Mouse (Mus musculus): ENCODE measurements around the gene Nucks1. TPM values are rescaled to one million over a fixed set of nuclear protein-coding genes. Genes with fewer than 3 reads are reported as not detected.

Nucks1 gene
- polyA plus RNA-seq, 1 experiment: 32.7 TPM

- TF ChIP-seq GATA1 (IDR thresholded peaks at IDR 0.05; ENCODE audit: low read length): no peak
Measured at GRCm38 (mm10) chr1:131905497-131905896, 4.8 kb upstream of the Nucks1 start.

GRCm38 (mm10) chr1:131908456-131908855 lies 1.9 kb upstream of the Nucks1 start:
- TF ChIP-seq GATA1 (IDR thresholded peaks at IDR 0.05; ENCODE audit: low read length): no peak

- no peak for TF ChIP-seq GATA1 (IDR thresholded peaks at IDR 0.05; ENCODE audit: low read length)
Measured at GRCm38 (mm10) chr1:131910674-131911558, 582 bp downstream of the Nucks1 start.

- TF ChIP-seq GATA1 (IDR thresholded peaks at IDR 0.05; ENCODE audit: low read length): no peak
Measured at GRCm38 (mm10) chr1:131917634-131918033, 7.3 kb downstream of the Nucks1 start.

GRCm38 (mm10) chr1:131919052-131919451 lies 8.7 kb downstream of the Nucks1 start:
- TF ChIP-seq GATA1 (IDR thresholded peaks at IDR 0.05; ENCODE audit: low read length): no peak

- TF ChIP-seq GATA1 (IDR thresholded peaks at IDR 0.05; ENCODE audit: low read length): no peak
Measured at GRCm38 (mm10) chr1:131922100-131922499, 11.8 kb downstream of the Nucks1 start.

GRCm38 (mm10) chr1:131933471-131933870 lies 23.1 kb downstream of the Nucks1 start:
- TF ChIP-seq GATA1 (IDR thresholded peaks at IDR 0.05; ENCODE audit: low read length): no peak

- no peak for TF ChIP-seq GATA1 (IDR thresholded peaks at IDR 0.05; ENCODE audit: low read length)
Measured at GRCm38 (mm10) chr1:131937659-131938305, 27.4 kb downstream of the Nucks1 start.

GRCm38 (mm10) chr1:131938811-131939210 lies 28.5 kb downstream of the Nucks1 start:
- TF ChIP-seq GATA1 (IDR thresholded peaks at IDR 0.05; ENCODE audit: low read length): no peak

GRCm38 (mm10) chr1:131940711-131941244 lies 30.4 kb downstream of the Nucks1 start:
- no peak for TF ChIP-seq GATA1 (IDR thresholded peaks at IDR 0.05; ENCODE audit: low read length)

- TF ChIP-seq GATA1 (IDR thresholded peaks at IDR 0.05; ENCODE audit: low read length): no peak
Measured at GRCm38 (mm10) chr1:131941501-131941900, 31.2 kb downstream of the Nucks1 start.

- peak; percentile 100 for TF ChIP-seq GATA1 (IDR thresholded peaks at IDR 0.05; ENCODE audit: low read length)
Measured at GRCm38 (mm10) chr1:131942621-131943590, 32.6 kb downstream of the Nucks1 start.

GRCm38 (mm10) chr1:131945674-131946440 lies 35.5 kb downstream of the Nucks1 start:
- no peak for TF ChIP-seq GATA1 (IDR thresholded peaks at IDR 0.05; ENCODE audit: low read length)

GRCm38 (mm10) chr1:131946462-131947215 lies 36.3 kb downstream of the Nucks1 start:
- TF ChIP-seq GATA1 (IDR thresholded peaks at IDR 0.05; ENCODE audit: low read length): no peak
